Mouse (Mus musculus): ENCODE data around the gene 1700007K13Rik.
"Not testable (repeated sequence)": the region's sequence is repeated elsewhere in the genome, so short reads cannot be mapped to it uniquely, and the experiment has no call there.

The 1700007K13Rik gene

GRCm38 (mm10) chr2:28465836-28466518 lies at the start of gene 1700007K13Rik:
TSS of gene 1700007K13Rik (minus strand) at chr2:28466332.
- peak; percentile 51 to 54 for DNase-seq (ENCODE audit: low spot score in 2 of 2)

DNA sequence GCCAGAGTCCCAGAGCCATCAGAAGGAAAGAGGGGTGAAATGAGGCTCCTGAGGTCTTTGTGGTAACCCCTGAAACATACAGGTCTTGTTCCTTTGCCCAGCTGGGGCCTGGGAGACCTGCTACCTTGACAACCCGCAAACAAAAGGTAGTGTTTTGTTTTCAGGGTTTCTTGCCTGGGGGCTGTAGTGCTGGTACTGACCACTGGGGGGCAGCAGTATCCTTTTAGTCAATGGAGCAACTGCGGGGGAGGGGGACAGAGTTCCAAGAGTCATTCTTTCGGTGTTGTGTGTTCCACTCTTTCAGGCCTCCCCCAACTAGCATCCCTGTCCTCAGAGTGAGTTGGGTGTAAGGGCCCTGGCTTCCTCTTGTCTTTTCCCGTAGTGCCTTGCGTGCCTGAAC lies 48.4 kb upstream of the 1700007K13Rik start:
- peak in 1 of 2 experiments; percentile 74 for DNase-seq (ENCODE audit: low spot score in 2 of 2)

DNA sequence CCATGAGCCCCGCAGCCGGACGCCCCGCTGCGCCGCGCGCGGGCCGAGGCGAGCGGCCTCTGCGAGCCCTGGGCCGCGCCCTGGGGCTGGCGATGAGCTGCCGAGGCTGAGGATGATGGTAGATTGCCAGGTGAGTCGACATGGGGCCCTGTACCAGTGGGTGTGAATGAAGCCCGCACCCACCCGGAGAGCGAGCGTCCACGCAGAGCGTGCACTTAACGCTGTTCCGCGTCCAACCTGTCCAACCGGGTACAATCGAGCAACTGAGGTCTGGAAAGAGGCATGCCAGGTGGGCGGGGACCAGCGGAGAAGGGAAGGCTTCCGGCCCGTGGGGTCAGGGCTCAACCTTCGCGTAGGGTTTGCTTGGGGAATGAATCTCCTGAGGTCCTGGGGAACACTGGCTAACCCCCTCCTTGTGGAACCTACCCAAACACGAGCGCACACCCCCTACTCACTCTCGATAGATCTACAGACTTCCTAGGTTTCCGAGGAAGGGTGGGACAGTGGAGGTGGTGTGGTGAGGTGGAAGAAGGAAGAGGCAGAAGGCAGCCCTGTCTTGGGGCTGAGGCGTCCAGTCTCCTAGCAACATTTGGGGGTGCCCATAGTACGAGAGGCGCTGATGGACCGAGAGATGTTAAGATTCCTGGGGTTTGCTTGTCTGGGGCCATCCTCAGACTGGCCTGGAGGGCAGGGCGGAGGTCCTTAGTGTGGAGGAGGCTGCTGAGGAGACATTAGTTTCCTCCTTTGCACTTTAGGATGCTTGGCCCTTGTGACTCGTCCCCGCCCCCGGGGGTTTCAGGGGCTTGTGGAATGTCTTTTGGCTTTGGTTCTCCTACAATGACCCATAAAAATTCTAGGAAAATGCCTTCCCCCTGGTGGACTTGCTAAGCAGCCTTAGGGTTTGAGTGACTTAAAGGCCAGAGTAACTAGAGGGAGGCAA lies 47.6 kb upstream of the 1700007K13Rik start:
- DNase-seq (ENCODE audit: low spot score in 2 of 2), result no peak

DNA sequence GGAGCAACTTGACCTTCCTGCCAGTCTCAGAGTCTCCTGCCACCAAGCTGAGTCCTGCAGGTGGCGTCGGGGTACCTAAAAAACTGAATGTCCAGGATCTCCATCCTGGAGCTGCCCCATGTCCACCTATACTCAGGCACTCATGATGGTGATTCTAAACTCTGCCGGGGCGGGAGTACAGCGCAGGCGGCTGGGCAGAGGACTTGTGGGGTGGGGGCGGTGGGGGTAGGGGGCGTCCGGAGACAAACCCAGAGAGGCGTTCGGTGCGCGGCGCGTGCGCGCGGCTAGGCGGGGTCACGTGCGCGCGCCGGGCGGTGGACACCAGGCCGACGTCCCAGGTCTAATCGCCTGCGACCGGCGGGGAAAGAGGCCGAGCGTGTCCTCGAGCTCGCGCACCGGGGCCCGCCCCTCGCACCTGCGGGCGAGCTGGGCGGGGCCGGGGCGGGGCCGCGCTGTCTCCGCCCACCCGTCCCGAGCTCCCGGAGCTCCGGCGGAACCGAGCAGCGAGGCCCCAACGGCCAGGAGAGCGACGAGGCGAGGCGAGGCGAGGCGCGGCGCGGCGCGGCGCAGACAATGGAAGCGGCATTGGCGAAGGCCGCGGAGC lies 46.8 kb upstream of the 1700007K13Rik start, which contains the start of gene Ralgds:
Ralgds (plus strand) TSS at position 328 of the 604 bp plus-strand sequence.
- DNase-seq (ENCODE audit: low spot score in 2 of 2), result no peak

- DNase-seq (ENCODE audit: low spot score in 2 of 2), result not testable (repeated sequence)
These were observed 45.5 kb upstream of the 1700007K13Rik start for GRCm38 (mm10) chr2:28511600-28511999.

- DNase-seq (ENCODE audit: low spot score in 2 of 2), result no peak
These were observed 40.2 kb upstream of the 1700007K13Rik start for GRCm38 (mm10) chr2:28506291-28506690.

- DNase-seq (ENCODE audit: low spot score in 2 of 2), result no peak
These were observed 39.7 kb upstream of the 1700007K13Rik start, which contains the start of gene Gm10134 for GRCm38 (mm10) chr2:28505795-28506194. TSS of gene Gm10134 (plus strand) at chr2:28506095.

DNA sequence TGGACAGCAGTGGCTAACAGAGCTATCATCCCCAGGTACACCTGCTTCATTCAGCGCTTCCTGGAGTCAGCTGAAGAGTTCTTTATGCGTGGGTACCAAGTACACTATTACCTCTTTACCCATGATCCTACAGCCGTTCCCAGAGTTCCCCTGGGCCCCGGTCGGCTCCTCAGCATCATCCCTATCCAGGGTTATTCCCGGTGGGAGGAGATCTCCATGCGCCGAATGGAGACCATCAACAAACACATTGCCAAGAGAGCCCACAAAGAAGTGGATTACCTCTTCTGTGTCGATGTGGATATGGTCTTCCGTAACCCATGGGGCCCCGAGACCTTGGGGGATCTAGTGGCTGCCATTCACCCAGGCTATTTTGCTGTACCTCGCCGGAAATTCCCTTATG lies 38.5 kb upstream of the 1700007K13Rik start:
- DNase-seq (ENCODE audit: low spot score in 2 of 2), result no peak

GRCm38 (mm10) chr2:28502987-28503386 lies 36.9 kb upstream of the 1700007K13Rik start:
- DNase-seq (ENCODE audit: low spot score in 2 of 2), result no peak

GRCm38 (mm10) chr2:28498431-28498830 lies 32.3 kb upstream of the 1700007K13Rik start:
- no peak for DNase-seq (ENCODE audit: low spot score in 2 of 2)

DNA sequence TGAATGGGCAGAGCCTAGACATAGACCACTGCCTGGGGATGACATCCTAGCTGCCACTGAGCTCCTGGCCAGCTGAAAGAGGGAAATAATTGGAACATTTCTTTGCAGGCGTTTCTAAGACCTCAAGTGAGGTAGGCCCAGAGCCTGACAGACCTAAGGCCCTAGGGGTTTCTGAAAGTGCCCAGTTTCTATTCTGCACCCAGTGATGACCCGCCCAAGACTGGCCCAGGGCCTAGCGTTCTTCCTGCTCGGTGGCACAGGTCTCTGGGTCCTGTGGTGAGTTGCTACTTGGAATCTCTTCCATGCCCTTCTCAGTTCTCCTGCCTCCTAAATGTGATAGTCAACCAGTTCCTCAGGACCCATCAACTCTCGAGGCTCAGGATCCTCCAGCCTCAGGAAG lies 31.4 kb upstream of the 1700007K13Rik start:
- DNase-seq (ENCODE audit: low spot score in 2 of 2), result no peak

DNA sequence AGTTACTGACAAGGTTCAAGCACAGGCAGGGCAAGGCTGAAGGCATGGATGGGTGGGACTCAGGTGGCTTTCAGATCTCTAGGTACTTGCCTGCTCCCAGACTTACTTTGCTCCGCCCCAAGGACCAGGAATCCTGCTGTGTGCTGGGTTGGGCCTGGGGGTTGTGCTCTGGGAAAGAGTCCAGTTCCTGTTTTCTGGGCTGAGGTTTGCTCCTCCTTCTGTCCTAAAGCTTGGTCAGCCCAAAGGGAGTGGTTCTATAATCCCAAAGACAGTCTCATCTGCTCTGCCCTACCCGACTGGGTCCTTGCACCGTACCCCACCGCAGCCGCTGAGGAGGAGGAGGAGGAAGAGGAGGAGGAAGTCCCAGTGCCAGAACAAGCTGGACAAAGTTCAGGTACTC lies 30.5 kb upstream of the 1700007K13Rik start, which contains the start of gene Gbgt1:
Gbgt1 (plus strand) TSS at position 221 of the 400 bp plus-strand sequence.
- DNase-seq (ENCODE audit: low spot score in 2 of 2), result peak in 1 of 2 experiments; percentile 44

DNA sequence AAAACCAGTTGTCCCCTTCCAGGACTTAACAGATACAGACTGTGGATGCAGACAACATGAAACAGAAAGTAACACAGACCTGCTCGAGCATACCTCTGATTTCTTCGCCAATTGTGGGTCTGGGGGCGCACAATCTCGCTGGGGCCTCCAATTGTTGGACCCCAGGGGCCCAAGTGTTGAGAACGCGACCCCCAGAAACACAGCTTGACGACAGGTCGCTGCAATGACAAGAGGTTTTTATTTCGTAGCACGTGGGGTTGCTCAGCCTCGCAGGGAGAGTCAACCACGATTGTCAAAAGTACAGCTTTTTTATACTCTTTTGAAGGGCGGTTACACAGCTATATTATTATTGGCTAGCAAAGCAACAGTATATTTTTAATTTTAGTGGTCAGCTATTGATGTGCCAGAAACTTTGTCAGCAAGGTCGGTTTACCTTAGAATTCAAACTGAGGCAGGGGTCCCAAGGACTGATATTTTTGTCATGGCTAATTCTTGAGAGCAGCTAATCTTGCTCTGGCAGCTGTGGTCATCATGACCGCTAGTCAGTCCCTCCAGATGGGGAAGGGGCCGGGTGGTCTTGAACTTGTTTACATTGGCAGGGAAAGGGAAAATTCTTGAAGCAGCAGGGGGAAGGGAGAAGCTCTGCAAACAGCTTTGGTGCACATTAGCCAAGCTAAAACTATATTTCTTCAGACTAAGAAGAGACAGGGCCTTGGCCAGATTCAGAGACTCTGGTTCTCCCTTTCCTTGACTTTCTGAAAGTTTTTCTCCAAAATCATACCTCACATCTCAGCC lies 29.9 kb upstream of the 1700007K13Rik start:
- DNase-seq (ENCODE audit: low spot score in 2 of 2), result no peak

GRCm38 (mm10) chr2:28495207-28495756 lies 29.1 kb upstream of the 1700007K13Rik start:
- DNase-seq (ENCODE audit: low spot score in 2 of 2), result peak in 1 of 2 experiments; percentile 23

- no peak for DNase-seq (ENCODE audit: low spot score in 2 of 2)
These were observed 28.4 kb upstream of the 1700007K13Rik start for GRCm38 (mm10) chr2:28494521-28494920.

DNA sequence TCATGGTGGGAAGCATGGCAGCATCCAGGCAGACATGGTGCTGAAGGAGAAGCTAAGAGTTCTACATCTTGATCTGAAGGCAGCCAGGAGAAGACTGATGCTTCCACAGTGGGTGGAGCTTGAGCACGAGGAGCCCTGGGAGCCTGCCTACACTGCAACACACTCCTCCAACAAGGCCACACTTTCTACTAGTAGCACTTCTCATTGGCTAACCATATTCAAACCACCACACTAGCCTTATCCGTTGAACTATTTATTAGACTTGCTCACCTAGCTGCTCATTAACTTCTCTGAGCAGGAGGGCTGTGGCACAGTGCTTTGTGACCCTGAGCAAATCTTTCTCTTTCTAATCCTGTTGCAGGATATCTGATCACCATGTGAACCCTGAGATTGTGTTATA lies 17.7 kb upstream of the 1700007K13Rik start:
- no peak for DNase-seq (ENCODE audit: low spot score in 2 of 2)

- no peak for DNase-seq (ENCODE audit: low spot score in 2 of 2)
These were observed 13.4 kb upstream of the 1700007K13Rik start for GRCm38 (mm10) chr2:28479208-28480204.

DNA sequence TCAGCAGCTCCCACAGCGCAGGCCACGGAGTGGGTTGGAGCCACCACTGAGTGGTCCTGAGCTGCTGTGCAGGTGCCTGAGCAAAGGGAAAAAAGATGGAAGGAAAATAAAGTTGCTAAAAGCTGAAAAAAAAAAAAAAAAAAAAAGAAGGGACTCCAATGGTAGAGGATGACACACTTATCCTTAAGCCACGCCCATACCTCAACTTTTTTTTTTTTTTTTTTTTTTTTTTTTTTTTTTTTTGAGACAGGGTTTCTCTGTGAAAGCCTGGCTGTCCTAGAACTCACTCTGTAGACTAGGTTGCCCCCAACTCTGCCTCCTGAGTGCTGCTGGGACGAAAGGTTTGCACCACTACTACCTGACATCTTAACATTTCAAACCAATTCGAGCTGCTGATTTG lies 11.9 kb upstream of the 1700007K13Rik start:
- not testable (repeated sequence) for DNase-seq (ENCODE audit: low spot score in 2 of 2)

DNA sequence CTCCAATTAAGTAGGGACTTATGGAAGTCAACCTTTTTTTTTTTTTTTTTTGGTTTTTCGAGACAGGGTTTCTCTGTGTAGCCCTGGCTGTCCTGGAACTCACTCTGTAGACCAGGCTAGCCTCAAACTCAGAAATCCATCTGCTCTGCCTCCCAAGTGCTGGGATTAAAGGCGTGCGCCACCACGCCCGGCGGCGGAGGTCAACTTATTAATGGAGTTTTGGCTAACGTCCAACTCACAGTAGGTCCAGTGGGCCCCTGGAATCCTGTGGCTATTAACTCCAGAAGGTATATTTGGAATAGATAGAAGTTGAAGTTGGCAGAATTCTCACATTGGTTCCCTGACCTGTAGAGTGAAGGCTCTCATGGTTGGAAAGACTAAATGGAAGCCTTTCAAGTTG lies 5.9 kb upstream of the 1700007K13Rik start:
- not testable (repeated sequence) for DNase-seq (ENCODE audit: low spot score in 2 of 2)

DNA sequence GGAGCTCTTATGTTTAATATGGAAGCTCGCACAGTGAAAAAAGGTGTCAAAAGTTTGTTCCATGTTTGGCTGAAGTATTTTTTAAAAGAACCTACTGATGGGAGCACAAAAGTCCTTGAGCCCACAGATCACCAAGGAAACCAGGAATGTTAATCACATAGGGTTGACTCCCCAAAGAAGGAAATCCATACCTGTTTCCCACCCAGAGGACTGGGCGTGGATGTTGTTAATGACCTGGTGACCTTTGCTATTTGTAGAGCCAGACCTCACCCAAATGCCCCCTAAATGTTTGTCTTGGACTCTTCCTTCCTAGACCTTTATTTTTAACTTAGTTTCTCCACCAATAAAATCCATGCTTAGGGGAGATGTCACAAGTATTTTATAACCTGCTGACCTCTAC lies 4.5 kb upstream of the 1700007K13Rik start:
- DNase-seq (ENCODE audit: low spot score in 2 of 2), result no peak
